Mouse (Mus musculus): Measurements from ENCODE around the gene Plekhm1.

The Plekhm1 gene

DNA sequence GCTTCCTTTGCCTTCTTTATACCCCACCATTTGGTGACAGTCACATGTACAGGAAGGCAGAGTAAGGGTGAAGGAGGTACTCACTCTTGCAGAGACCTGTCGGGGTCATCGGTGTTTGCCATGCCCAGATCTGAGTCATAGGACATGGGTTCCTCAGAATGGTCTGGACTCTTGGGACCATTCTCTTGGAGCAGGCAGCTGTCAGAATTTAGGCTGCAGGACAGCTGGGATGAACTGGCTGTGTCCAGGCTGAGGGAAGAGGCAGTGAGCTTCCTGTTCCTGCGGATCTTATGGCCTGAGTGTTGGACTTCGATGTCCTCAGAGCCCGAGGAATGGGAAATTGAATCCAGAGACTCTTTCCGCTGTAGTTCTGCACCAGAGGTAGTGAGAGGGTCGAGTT, 17.9 kb downstream of the Plekhm1 start:
- DNase-seq (ENCODE audit: low read depth, low spot score), result no peak

DNA sequence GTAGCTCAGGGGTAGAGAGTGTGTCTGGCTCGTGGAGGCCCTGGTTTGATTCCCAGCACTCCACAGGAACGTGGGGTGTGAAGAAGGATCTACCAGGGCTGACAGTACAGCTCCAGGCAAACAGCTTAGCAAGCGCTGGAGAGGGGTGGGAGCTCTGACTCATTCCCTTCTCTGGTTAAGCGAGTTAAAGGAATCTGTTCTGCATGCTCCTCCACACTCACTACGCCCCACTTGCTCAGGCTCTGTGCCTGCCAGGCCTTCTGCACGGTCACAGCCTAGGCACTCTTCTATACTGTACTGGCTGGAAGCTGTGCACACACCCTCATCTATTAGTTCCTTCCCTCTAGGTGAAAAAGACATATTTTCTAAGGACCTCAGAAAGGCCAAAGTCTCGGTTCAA, 18.5 kb downstream of the Plekhm1 start:
- no peak for DNase-seq (ENCODE audit: low read depth, low spot score)

DNA sequence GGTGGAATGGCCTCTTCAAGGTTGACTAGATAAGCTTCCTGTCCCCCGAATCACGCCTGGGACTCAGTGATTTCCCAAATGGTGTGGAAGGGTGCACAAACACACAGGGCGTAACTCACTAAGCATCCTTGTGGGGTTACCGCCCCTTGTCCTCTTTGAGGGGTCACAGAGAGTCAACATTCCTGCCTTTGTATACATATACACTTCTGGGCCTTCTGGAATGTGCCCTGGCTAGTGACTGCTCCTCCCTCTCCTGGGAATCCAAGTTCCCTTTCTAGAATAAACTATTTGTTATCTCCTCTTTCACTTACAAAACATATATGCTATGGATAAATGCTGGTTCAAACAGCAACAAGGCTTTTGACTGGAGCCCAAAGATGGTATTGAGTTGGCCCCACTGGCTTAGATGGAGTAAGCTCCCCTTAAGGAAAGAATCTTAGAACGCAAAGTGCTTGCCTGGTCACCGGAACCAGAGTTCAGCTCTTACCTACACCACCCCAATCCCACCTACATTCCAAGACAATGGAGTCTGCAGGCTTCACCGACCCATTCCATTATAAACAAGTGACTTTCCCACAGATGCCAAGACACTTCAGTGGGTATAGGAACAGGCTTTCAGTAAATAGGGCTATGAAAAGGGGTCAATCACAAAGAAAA, 24.5 kb downstream of the Plekhm1 start:
- peak; percentile 75 for DNase-seq (ENCODE audit: low read depth, low spot score)

DNA sequence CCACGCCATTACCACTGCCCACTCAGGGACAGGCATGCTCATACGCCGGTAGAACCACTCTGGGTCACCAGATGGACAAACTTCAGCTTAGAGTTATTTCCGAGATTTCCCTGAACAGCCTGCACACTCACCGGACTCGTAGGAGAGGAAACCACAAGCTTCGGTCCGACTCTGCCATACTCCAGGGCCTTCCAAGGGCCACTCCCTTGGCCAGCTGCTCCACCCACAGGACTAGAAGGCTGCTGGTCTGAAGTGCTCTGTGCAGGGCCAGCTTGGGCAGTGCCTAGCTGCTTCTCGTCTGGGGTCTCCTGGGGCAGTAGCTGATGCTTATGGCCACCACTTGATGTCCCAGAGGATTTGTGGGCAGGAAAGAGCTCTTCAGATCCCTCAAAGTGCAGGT, 25.7 kb downstream of the Plekhm1 start:
- DNase-seq (ENCODE audit: low read depth, low spot score), result no peak

DNA sequence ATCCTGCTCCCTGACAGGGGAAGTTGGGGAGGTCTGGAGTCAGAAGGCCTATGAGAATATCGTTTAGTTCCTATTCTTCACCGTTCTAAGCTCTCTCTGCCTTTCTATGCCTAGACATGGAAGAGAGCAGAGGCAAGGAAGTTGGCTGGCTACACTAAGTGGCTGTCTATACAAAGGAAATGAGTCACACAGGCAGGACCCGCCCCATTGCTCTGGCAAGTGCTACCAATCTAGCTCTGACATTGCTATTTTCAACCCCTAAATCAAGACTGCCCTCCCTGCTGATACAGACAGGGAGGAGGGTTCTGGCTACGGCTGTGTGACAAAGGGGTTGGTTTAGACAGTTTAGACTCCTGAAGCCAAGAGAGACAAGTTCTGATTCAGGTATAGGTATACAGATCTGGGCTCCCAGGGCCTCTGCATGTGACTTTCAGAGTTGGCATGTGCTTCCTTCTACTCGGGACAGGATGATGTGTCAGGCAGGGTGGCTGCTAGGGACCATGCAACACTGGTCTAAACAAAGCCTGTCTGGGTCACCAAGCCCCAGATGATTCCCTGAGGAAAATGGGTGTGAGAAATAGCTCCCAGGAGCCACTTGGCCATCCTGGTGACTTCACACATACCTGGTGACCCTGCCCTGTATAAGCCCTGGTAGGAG, 30.4 kb downstream of the Plekhm1 start:
- no peak for DNase-seq (ENCODE audit: low read depth, low spot score)

DNA sequence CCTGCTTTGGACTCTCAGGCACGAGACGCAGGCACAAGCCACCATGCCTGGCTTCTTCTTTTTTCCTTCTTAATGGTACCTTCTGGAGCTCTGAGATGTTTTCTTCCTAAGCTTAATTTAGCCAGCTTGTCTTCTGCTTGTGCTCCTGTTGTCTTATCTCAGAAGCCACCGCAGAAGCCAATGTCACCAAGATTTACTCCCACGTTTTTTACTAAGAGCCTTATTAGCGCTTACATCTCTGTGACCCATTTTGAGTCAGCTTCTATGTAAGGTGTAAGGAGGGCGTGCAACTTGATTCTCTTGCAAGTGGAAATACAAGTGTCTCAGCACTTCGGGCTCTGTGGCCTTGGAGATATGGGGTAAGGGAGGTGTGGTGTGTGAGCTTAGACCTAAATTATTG, 31.0 kb downstream of the Plekhm1 start:
- DNase-seq (ENCODE audit: low read depth, low spot score), result no peak

DNA sequence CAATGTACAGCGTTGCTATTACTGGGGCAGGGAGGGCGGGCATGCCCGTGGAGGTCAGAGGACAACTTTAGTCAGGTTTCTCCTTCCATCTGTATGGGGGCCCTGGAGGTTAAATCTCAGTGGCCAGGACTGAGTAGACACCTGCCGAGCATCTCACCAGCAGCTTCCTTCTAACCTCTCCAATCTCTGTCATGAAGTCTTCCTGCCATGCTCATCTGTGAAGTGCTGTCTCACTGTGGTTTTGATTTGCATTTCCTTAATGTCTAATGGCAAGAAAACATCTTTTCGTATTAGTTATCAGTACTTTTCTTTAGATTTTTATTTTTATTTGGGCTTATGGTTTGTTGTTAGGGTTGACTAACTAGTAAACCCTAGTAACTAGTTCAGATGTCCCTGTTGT, 32.0 kb downstream of the Plekhm1 start:
- no peak for DNase-seq (ENCODE audit: low read depth, low spot score)

DNA sequence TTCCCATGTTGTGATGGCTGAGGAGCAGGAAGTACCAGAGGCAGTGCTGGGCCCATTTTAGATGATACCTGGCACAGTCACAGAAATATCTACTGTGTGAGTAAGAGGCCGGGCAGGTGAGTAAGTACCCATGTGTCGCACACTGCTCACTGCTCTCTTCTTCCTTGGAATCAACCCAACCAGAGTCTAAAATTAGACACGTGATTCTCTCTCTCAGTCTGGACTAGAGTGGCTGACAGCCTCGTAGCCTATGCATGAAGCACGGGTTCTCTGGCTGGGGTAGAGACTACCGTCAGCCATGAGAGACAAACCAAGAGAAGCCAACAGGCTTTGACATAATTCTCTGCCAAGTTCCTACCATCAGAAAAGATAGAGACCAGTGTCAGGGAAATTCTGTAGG, 34.1 kb downstream of the Plekhm1 start:
- DNase-seq (ENCODE audit: low read depth, low spot score), result no peak

DNA sequence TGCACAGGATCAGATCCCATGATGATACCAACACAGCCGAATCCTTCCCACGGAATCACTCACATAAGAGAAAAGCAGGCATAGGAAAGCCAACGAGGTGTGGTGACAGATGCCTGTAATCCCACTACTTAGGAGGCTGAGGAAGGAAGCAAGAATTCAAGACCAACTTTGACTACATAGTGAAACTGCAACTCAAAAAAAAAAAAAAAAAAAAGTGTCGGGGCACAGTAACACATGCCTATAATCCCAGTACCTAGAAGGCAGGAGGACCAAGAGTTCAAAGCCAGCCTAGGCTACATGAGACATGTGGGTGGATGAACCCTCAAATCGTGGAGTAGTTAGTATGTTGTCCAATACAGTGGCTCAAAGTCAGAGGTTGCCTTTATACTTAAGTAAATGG, 36.7 kb downstream of the Plekhm1 start:
- no peak for DNase-seq (ENCODE audit: low read depth, low spot score)

DNA sequence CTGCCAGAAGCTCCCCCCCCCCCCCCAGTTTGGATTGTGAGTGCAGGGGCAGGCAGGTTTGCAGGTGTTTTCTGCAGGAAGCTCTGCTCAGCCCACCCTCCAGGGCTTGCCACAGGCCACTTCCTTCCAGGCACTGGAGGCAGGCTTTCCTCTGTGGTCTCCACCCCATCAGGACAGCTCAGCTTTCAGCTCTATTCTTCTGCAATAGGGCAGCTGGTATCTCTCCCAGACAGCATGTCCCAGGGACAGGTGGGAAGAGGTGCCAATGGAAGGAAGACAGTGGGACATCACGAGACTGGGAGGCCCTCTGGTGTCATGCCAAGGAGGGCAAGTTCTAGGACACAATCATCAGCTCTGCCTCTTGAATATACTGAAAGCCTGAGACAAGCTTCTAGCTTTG, 37.2 kb downstream of the Plekhm1 start:
- DNase-seq (ENCODE audit: low read depth, low spot score), result no peak

DNA sequence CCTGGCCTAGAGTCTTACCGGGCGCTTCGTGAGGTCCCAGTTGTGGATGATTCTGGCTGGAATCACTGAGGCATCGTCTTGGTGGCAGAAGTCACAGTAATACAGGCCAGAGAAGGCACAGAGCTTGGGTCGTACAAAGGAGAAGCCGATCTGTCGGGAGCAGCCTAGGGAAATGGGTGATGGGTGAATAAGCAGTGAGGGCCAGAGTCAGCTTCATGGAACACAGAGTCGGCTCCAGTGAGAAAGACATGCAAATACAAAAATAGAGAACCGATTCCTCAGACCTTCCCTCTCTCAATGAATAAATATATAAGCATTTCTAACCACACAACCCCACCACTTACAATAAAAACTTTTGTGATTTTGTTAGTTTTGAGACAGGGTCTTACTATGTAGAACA, 38.6 kb downstream of the Plekhm1 start:
- DNase-seq (ENCODE audit: low read depth, low spot score), result no peak

DNA sequence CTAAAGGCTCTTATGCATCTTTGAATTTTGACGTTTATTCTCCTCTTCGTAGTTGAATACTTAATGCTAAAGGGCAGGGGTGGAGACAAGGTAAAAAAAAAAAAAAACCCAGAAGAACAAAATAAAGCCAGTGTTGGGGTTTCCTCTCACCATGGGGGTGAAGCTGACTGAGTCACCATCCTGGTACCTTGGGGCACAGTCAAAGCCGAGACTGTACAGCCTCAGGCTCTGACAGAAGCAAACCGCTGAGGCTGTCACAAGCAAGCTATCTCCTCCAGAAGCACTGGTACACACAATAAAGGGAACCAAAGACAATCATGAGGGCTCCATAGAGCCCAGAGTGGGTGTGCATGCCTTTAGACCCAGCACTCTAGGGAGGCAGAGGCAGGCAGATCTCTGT, 39.9 kb downstream of the Plekhm1 start:
- DNase-seq (ENCODE audit: low read depth, low spot score), result no peak

DNA sequence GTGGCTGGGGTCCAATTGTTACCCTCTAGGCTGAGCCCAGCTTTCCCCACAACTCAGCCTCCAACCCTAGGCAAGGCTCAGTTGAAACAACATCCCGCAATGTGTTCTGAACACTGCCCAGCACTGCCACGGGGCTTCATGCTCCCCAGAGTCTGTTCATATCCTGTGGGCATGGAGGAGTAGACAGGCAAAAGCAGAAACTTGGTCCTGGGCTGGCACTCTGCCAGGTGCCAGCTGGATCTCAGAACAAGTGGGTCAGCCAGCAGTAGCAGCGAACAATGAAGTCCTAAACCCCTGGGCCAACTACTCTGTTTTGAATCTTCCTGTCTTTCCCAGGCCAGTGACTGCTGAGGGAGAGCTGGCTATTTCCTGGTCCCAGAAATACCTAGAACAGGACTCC, 40.4 kb downstream of the Plekhm1 start:
- DNase-seq (ENCODE audit: low read depth, low spot score), result no peak

DNA sequence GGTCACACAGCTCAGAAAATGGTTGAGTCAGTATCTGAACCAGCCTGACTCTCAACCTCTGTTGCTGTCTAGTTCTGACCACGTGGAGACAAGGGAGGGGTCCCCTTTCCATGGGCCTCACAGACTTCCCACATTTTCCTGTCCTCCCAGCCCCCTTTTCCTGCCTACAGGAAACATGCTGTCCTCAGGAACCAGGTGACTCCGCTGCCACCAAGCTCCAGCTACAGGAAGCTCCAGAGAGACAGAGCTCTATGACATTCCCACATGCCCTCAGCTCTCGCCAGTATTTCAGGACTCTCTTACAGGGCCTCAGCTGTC, 41.3 kb downstream of the Plekhm1 start:
- no peak for DNase-seq (ENCODE audit: low read depth, low spot score)

DNA sequence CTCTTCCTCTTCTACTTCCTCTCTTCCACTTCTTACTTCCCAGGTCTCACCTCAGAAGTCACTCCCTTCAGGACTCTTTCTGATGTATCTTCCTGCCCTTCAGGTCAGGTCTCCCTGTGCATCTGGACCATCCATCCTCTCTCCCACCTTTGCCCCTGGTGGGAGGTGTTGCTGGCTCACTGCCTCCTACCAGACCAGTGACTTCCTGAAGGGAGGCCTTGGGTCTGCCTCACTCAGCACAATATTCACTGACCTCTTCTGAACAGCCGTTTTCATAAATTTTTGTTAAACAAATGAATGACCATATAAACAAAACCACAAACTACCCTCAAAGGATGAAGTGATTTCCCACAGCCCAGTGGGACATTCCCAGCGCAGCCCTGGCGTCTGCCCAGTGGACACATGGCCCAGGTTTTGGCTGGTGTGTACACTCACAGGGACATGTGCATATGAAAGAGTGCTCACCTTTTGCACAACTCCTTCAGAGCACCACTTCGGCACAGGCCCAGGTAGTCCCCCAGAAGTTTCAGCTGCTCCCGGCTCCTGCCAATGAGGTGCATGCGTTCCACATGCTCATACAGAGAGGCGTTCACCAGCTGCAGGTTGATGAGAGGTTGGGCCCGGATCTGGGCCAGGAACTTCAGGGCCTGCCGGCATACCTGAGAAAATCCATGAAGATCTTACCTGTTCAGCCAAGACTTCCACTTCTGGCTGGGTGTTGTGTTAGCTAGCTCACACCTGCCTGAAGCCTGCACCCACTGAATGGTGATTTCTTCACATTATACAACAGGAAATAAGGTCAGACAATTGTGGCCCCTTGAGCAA, 41.9 kb downstream of the Plekhm1 start:
- no peak for DNase-seq (ENCODE audit: low read depth, low spot score)

DNA sequence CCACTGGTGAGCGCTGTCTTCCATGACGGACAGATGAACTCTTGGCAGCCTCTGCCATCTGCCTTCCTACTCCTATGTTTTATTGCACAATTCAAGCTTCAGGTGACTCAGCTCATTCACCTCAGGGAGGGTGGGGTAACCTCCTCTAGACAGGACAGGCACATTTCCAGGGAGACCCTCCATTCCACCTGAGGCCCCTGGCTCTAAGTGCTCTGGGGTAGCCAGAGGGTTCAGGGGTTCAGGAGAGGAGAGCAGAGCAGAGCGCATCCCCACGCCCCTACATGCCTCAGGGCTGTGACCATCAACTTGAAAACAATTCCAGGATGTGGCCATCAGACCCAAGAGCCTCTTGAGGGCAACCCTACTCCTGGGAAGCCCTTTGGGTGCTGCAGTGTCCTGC, 47.0 kb downstream of the Plekhm1 start:
- no peak for DNase-seq (ENCODE audit: low read depth, low spot score)

DNA sequence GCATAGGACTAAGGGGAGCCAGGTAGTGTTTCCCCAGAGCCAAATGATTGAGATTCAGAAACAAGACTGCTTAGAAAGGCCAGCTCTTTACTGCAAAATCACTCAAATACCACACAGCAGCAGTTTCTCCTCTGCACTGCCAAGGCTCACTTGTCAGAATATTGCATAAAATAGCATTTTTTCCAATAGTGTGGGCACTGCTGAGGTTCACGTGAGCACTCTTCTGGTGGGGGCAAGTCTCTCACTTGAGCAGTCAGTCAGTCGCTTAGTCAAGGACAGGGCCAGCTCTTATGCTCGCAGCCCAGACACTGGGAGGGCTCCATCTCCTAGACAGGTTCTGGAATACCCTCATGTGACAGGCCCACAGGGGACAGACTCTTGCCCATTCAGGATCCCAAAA, 47.5 kb downstream of the Plekhm1 start:
- DNase-seq (ENCODE audit: low read depth, low spot score), result no peak

DNA sequence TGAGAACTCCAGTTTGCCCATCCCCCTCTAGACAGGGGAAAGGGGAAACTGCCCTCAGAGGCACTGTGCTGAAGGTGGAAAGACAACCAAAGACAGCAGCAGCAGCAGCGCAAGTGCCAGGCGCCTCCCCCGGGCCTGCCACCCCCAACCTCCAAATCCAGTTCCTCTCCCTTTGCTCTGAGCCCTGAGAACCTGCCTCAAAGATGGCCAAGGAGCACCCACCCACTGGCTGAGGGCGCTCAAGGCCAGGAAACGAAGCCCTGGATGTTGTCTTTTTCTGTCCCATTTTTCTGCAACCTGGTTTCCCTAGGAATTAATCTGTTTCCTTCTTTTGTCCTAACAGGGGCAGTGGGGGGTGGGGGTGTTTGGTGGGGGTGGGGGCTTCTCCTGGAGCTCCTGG, 48.2 kb downstream of the Plekhm1 start:
- DNase-seq (ENCODE audit: low read depth, low spot score), result no peak

DNA sequence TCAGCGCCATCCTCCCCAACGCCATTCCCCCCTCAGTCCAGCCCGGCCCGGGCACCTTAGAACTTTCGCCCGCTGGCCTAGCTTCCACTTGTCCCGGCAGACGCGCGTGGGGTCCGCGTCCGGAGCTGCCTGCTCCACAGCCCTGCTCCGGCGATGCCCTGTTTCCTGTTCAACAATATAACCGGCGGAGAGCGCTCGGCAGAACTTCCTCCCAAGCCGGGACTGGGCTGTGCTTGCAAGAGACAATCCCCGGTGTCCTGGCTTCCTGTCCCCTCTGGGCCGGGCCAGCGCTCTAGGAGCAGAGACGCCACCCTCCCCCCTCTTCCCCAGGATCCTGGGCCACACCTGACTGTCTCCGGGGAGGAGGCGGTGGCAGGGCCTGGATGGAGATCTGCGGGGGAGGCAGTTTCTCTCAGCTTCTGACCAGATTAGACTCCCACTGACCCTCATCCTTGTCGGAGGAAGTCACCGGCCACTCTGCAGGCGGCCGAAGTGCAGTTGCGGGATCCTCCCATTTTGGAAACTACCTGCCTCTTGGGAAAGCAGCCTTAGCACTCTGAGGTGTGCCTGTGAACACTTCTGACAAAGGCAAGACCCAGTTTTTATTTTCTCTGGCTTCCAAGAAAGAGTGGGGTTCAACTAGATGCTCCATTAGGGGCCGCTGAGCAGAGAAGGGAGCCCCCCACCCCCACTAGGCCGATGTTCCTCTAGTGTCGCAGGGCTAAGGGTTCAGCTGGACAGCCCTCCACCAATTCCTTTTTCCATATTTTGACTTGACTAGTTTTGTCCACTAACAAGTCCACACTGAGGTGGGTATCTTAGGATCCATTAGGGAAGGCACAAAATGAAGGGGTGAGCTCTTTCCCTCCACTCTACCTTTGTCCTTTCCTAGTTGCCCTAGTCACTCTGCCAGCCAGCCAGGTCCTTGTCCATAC, 49.0 kb downstream of the Plekhm1 start, which contains the start of gene Arhgap27:
Gene Arhgap27 (minus strand): TSS at position 479 of the 935 bp plus-strand sequence.
- DNase-seq (ENCODE audit: low read depth, low spot score), result no peak

DNA sequence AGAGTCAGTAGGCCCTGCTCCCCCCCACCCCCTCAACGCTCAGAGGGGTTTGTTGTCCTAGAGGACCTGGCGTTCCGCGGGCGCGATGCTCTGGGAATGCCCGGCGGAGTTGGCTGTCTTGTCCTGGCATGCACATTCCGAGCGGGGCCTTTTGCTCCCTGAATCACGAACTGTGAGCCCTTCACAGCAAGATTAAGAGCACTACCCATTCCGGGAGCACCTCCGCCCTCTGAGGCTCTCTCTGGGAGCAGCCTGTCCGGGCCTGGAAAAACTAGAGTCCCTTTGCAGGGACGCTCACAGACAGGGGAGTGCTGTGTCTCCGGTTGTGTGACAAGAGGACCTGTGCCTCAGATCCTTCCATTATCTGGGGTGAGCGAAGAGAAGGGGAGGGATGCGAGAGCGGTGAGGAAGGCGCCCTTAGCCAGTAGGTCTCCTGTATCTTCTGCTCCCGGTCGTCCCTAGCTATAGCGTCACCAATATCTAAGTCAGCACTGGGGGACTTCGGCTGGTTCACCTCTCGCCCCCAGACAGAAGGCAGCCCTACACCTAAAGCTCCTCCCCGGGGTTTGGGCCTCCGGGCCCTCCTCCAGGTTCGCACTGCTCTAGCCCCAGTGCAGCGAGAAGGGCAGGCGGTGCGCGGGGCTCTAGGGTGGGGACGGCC, 49.8 kb downstream of the Plekhm1 start:
- DNase-seq (ENCODE audit: low read depth, low spot score), result no peak

DNA sequence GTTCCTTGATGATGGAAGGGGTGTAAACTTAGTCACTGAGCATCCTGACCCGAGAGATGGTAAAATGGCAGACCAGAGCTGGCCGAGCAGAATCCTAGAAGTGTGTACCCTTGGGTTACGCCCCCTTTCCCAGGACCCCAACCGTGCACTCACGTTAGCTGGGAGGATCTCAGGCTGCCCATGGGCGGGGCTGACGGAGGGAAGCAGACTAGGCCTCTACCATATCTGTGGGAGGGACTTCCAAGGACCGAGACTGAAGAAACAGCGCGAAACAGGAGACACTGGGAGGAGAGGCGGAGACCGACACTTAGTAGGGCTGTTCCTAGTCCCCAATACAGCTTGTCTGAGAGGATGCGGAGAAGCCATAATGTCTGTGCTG, 50.4 kb downstream of the Plekhm1 start:
- peak; percentile 87 for DNase-seq (ENCODE audit: low read depth, low spot score)
